Mouse (Mus musculus) thymus, adult 2 months (tissue): ENCODE data around the gene Fam49a. TPM values are rescaled to one million over a fixed set of nuclear protein-coding genes. Genes with fewer than 3 reads are reported as not detected.
"Not testable (repeated sequence)": the region's sequence is repeated elsewhere in the genome, so short reads cannot be mapped to it uniquely, and the experiment has no call there.

Source experiments
- DNase-seq: peaks from one replicate; pipeline ENCODE4 v3.0.0; 2021
- H3K27ac ChIP-seq: fragments of 200-500 bp; 2 replicates; pipeline ENCODE4 v1.5.1; 2012; ENCODE audit warnings: low read length, control low read depth; ENCODE audit not compliant: control insufficient read depth, insufficient read depth
- H3K27me3 ChIP-seq: fragments of 200-500 bp; 2 replicates; pipeline ENCODE4 v1.6.1; 2012; ENCODE audit warnings: mild to moderate bottlenecking, low read length, moderate library complexity, mixed read lengths; ENCODE audit not compliant: control insufficient read depth, insufficient read depth
- H3K36me3 ChIP-seq: fragments of 200-500 bp; 2 replicates; pipeline ENCODE4 v1.6.1; 2012; ENCODE audit warnings: mild to moderate bottlenecking, low read length, moderate library complexity; ENCODE audit not compliant: control insufficient read depth, insufficient read depth
- H3K4me1 ChIP-seq: fragments of 200-500 bp; replicated peaks from 2 replicates; pipeline ENCODE4 v1.6.1; 2012; ENCODE audit warnings: low read length; ENCODE audit not compliant: control insufficient read depth, insufficient read depth
- H3K4me3 ChIP-seq: fragments of 200-500 bp; 2 replicates; pipeline ENCODE4 v1.5.1; 2012; ENCODE audit warnings: mild to moderate bottlenecking, low read length, control low read depth, moderate library complexity; ENCODE audit not compliant: control insufficient read depth, insufficient read depth
- CTCF ChIP-seq: fragments of 200-500 bp; IDR thresholded peaks from 2 replicates; pipeline ENCODE4 v1.5.1; 2012; ENCODE audit warnings: mild to moderate bottlenecking, control low read depth, low read length, moderate library complexity, borderline replicate concordance; ENCODE audit not compliant: control insufficient read depth, poor library complexity, insufficient read depth; ENCODE audit errors: extremely low read depth
- POLR2A ChIP-seq: fragments of 200-500 bp; IDR thresholded peaks from 2 replicates; pipeline ENCODE4 v1.6.1; 2012; ENCODE audit warnings: mild to moderate bottlenecking, low read length, control low read depth, moderate library complexity; ENCODE audit not compliant: control insufficient read depth, poor library complexity, insufficient read depth; ENCODE audit errors: extremely low read depth
- WGBS: fragments of 180-500 bp; shearing (Covaris S2); methylation state at CpG from one replicate; pipeline ENCODE4 v1.1.7; 2018; 5-methylcytosine and 5-hydroxymethylcytosine counted together
- polyA plus RNA-seq: library from polyadenylated mRNA; depleted of rRNA; stranded (reverse); fragments of >200 nt; gene quantifications from 2 replicates; pipeline ENCODE4 v1.2.3, GENCODE M21; 2012

Fam49a gene
- polyA plus RNA-seq, 1 experiment = 5.3 TPM

DNA sequence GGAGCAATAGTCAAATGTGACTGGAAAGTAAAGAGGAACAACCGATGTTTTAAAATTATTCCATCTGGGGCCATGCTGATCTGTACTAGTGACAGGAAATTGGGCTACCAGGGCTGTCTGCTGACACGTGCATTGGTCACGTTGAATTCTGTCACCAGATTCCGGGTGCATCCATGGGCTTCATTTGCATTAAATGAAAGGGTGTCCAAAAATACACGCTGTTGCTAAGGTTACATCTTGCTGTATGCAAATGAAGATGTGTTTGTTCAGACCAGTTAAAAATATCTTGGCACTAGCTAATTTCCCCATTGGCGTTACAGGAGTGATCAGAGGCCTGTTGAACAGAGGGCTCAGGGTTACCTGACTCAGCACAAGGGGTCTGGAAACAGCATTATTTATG is 36.2 kb upstream of the Fam49a start:
- Histone ChIP-seq H3K27ac (no peak overlapping the region), H3K4me1 (no peaks in the 10 kb centered on the region), H3K36me3 (no peaks in the 10 kb centered on the region), H3K27me3 (no peaks in the 10 kb centered on the region), H3K4me3 (no peak overlapping the region)
- TF ChIP-seq POLR2A (no peak), CTCF (no peak)
- no peak for DNase-seq
- WGBS = 86% methylated on average over 6 of the region's 6 CpGs

DNA sequence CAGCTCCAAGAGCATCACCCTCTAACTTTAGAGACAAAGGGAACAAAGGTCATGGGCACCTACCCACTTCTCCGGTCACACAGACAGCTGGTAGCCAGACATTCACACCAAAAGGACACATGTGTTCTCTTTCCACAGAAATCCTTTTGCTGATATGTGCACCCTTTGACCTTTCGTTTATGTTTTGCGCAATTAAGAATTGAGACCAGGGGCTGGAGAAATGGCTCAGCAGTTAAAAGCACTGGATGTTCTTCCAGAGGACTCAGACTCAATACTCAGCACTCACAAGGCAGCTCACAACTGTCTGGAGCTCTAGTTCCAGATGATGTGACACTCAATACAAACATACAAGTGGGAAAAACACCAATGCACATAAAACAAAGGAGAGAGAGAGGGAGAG is 34.3 kb upstream of the Fam49a start:
- H3K36me3 ChIP-seq = no peaks in the 10 kb centered on the region
- TF ChIP-seq CTCF = no peak
- no peak for TF ChIP-seq POLR2A
- DNase-seq = no peak
- no peaks in the 10 kb centered on the region for H3K4me1 ChIP-seq
- no peak overlapping the region for H3K27ac ChIP-seq
- WGBS = 95% methylated on average over 3 of the region's 3 CpGs
- H3K27me3 ChIP-seq = no peaks in the 10 kb centered on the region
- H3K4me3 ChIP-seq = no peak overlapping the region

DNA sequence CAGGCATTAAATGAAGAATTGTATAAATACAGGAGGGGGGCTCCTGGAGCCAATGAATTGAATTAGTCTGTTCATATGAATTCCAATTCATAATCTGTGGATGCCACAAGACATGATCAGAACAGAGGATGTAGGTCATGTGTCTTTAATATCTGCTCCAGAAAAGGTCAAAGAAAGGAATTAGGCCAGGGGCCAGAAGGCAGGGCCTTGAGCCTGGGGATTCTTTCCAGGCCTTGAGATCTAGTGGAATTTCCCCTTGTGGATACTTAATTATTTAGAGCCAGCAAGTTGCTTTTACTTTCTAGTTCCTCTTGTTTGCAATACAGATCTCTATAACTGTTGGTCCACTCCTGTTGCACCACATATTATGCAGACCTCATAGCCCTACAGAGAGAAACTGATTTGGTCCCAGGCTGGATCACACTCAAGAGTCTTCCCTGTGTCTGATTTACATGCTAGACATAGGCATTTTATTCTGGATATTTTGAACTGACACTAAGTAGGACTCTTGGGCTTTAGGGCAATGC is 31.8 kb upstream of the Fam49a start:
- Histone ChIP-seq H3K36me3 (no peaks in the 10 kb centered on the region), H3K4me1 (no peaks in the 10 kb centered on the region)
- no peak for DNase-seq

GRCm38 (mm10) chr12:12232097-12232496 is 29.8 kb upstream of the Fam49a start:
- Histone ChIP-seq H3K4me1 (no peaks in the 10 kb centered on the region), H3K36me3 (no peaks in the 10 kb centered on the region), H3K4me3 (no peak overlapping the region), H3K27ac (no peak overlapping the region), H3K27me3 (no peaks in the 10 kb centered on the region)
- 98% methylated on average over 4 of the region's 4 CpGs for WGBS
- no peak for DNase-seq
- no peak for TF ChIP-seq POLR2A
- TF ChIP-seq CTCF = no peak

More for the DNA sequence above, 31.8 kb upstream of the Fam49a start:
- H3K4me3 ChIP-seq = no peak overlapping the region
- no peaks in the 10 kb centered on the region for H3K27me3 ChIP-seq
- no peak overlapping the region for H3K27ac ChIP-seq
- TF ChIP-seq CTCF = no peak
- TF ChIP-seq POLR2A = no peak

DNA sequence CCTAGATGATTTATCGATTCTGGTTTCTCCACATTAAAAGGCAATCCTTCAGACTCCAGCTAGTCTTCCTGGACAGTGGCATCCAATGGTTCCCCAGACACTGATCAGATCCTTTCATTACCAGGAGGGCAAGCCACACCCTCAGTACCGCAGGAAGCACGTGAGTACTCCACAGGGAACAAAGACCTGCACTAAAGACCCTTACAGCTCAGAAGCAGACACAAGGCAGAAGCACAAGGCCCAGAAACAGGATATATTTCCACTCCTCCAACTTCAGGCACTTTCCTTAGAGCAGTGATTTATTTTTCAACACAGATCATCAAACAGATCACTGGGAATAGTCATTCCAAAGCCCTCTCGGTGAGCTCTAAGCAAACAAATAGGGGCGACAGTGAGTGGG is 25.0 kb upstream of the Fam49a start:
- H3K4me3 ChIP-seq = no peak overlapping the region
- WGBS = 89% methylated on average over 5 of the region's 5 CpGs
- no peak overlapping the region for H3K27ac ChIP-seq
- no peaks in the 10 kb centered on the region for H3K4me1 ChIP-seq
- no peak for TF ChIP-seq POLR2A
- TF ChIP-seq CTCF = no peak
- H3K36me3 ChIP-seq = no peaks in the 10 kb centered on the region
- H3K27me3 ChIP-seq = no peaks in the 10 kb centered on the region
- no peak for DNase-seq

DNA sequence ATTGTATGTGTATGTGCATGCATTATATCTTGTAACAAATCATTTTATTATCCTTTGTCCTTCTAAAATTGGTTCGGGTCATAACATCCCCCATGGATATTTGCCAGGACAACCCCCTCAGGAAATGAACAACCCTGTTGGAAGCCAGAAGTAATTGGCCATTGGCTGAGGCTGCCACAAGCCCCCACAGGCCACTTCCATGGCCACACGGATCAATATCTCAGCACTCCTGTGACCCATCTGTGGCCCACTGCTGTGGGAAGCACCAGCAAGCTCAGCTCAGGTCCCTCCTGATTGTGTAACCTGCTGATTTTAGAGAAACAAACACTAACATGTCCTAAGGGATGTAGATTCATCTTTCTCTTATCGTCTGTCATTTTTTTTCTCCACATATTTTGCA is 22.4 kb upstream of the Fam49a start:
- TF ChIP-seq CTCF = no peak
- no peak for TF ChIP-seq POLR2A
- WGBS = 85% methylated on average over 3 of the region's 3 CpGs
- DNase-seq = no peak
- Histone ChIP-seq H3K4me1 (no peaks in the 10 kb centered on the region), H3K4me3 (no peak overlapping the region), H3K36me3 (no peaks in the 10 kb centered on the region), H3K27ac (no peak overlapping the region), H3K27me3 (no peaks in the 10 kb centered on the region)

DNA sequence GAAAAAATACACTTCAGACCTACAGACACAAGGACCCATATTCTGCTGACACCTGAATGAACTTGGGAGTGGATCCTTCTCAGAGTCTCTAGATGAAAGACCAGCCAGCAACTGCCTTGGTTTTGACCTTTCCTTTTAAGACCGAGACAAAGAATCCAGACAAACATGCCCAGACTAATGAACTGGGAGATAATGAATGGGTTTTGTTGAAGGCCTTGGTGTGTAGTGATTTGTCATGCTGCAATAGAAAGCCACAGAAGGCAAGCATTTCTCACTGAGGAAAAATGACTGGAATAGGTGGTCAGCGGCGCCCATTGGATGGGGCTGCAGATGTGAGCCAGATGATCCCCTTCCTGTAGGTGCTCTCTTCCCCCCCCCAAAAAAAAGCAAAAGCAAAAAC is 18.8 kb upstream of the Fam49a start:
- whole genome bisulfite sequencing = 95% methylated on average over 3 of the region's 3 CpGs
- DNase-seq = no peak
- no peaks in the 10 kb centered on the region for H3K27me3 ChIP-seq
- no peaks in the 10 kb centered on the region for H3K4me1 ChIP-seq
- H3K4me3 ChIP-seq = no peak overlapping the region
- no peaks in the 10 kb centered on the region for H3K36me3 ChIP-seq
- no peak overlapping the region for H3K27ac ChIP-seq
- TF ChIP-seq POLR2A = no peak
- TF ChIP-seq CTCF = no peak

DNA sequence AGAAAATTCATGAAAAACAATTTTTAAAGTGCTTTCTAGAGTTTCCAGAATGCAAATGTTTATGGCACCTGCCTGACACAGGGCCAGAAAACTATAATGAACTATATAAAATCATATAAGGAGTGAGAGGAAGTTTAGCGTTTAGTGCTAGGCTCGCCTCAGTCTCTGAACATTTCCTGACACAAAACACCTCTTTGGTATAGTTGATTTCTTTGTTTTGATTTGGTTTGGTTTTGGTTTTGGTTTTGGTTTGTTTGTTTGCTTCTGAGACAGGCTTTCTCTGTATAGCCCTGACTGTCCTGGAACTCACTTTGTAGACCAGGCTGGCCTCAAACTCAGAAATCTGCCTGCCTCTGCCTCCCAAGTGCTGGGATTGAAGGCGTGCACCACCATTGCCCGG is 14.9 kb upstream of the Fam49a start:
- WGBS = 65% methylated on average over 4 of the region's 4 CpGs

More for the DNA sequence above, 14.9 kb upstream of the Fam49a start:
- H3K27ac ChIP-seq, H3K4me1 ChIP-seq, H3K36me3 ChIP-seq, H3K4me3 ChIP-seq, H3K27me3 ChIP-seq, DNase-seq: not testable (repeated sequence)
